Mouse (Mus musculus): ENCODE data around the gene Armcx1. TPM values are rescaled to one million over a fixed set of nuclear protein-coding genes. Genes with fewer than 3 reads are reported as not detected.
A peak's percentile ranks its signal among the peaks of the same experiment; 100 is the strongest.
"Not testable (repeated sequence)": the region's sequence is repeated elsewhere in the genome, so short reads cannot be mapped to it uniquely, and the experiment has no call there.

Armcx1 gene
- polyA plus RNA-seq (2016; fragmentation: Nextera tagmentation; extraction: Ambion mirVana): 76.9 and 83.4 TPM in 2 replicates

GRCm38 (mm10) chrX:134717752-134718308 lies at the start of gene Armcx1:
TSS of gene Armcx1 (plus strand) at chrX:134717963.
- peak; percentile 96 for ATAC-seq (ENCODE audit: low FRiP score)
- Histone ChIP-seq H3K36me3 (peaks cover 8% of the 10 kb centered on the region; the same call in 1 of the 2 replicates), H3K4me2 (replicated peaks) (peak within 1 kb of the TSS; percentile 50), H3K27ac (peak within 1 kb of the TSS; percentile 93), H3K4me1 (0 out of 2 replicates have a peak, but pooled peaks cover 3% of the 10 kb centered on the region), H3K9ac (peak within 1 kb of the TSS; percentile 74), H3K27me3 (peaks cover 9% of the 10 kb centered on the region; the same call in 1 of the 2 replicates), H3K9me3 (replicated peaks) (no peaks in the 10 kb centered on the region), H3K4me3 (peak within 1 kb of the TSS; percentile 51)
- 22% methylated on average over 16 of the region's 16 CpGs for WGBS

- 0 out of 2 replicates have a peak, but pooled peaks have one; percentile 48 for ATAC-seq (ENCODE audit: low FRiP score)
- Histone ChIP-seq H3K36me3 (no peaks in the 10 kb centered on the region), H3K9me3 (replicated peaks) (no peaks in the 10 kb centered on the region), H3K4me1 (no peaks in the 10 kb centered on the region), H3K27ac (0 out of 2 replicates have a peak overlapping the region, but pooled peaks have one; percentile 30), H3K4me2 (replicated peaks) (no peak overlapping the region), H3K27me3 (no peaks in the 10 kb centered on the region), H3K9ac (no peak overlapping the region), H3K4me3 (no peak overlapping the region)
- WGBS: 25% methylated on average over 5 of the region's 5 CpGs
Observed at GRCm38 (mm10) chrX:134675022-134675421, 42.7 kb upstream of the Armcx1 start.

GRCm38 (mm10) chrX:134675959-134676358 lies 41.8 kb upstream of the Armcx1 start:
- ATAC-seq (ENCODE audit: low FRiP score): no peak; the same call in 1 of the 2 replicates
- Histone ChIP-seq H3K27ac (no peak overlapping the region), H3K4me2 (replicated peaks) (no peak overlapping the region), H3K4me3 (no peak overlapping the region), H3K27me3 (no peaks in the 10 kb centered on the region), H3K9ac (no peak overlapping the region), H3K36me3 (no peaks in the 10 kb centered on the region), H3K4me1 (no peaks in the 10 kb centered on the region), H3K9me3 (replicated peaks) (no peaks in the 10 kb centered on the region)
- 50% methylated on average over 1 of the region's 1 CpGs for WGBS

GRCm38 (mm10) chrX:134684936-134685335 lies 32.8 kb upstream of the Armcx1 start:
- peaks cover 14% of the 10 kb centered on the region for H3K36me3 ChIP-seq
- H3K4me3 ChIP-seq: peak overlapping the region; percentile 7
- peak overlapping the region; percentile 24 for H3K4me2 ChIP-seq (replicated peaks)
- H3K9ac ChIP-seq: no peak overlapping the region
- H3K9me3 ChIP-seq (replicated peaks): no peaks in the 10 kb centered on the region
- peaks cover 3% of the 10 kb centered on the region; the same call in 1 of the 2 replicates for H3K4me1 ChIP-seq
- 29% methylated on average over 5 of the region's 5 CpGs for WGBS
- peaks cover 9% of the 10 kb centered on the region; the same call in 1 of the 2 replicates for H3K27me3 ChIP-seq
- no peak for ATAC-seq (ENCODE audit: low FRiP score)
- H3K27ac ChIP-seq: no peak overlapping the region

- Histone ChIP-seq H3K27me3 (peaks cover 9% of the 10 kb centered on the region; the same call in 1 of the 2 replicates), H3K4me3 (peak within 1 kb of the TSS; percentile 52), H3K4me1 (peaks cover 3% of the 10 kb centered on the region; the same call in 1 of the 2 replicates), H3K9me3 (replicated peaks) (no peaks in the 10 kb centered on the region), H3K9ac (peak within 1 kb of the TSS; percentile 77), H3K36me3 (peaks cover 27% of the 10 kb centered on the region), H3K4me2 (replicated peaks) (peak within 1 kb of the TSS; percentile 62), H3K27ac (peak within 1 kb of the TSS; percentile 92)
- WGBS: 17% methylated on average over 18 of the region's 33 CpGs
- ATAC-seq (ENCODE audit: low FRiP score): peak; percentile 97
Observed at GRCm38 (mm10) chrX:134686267-134686666, 31.5 kb upstream of the Armcx1 start, which contains the start of gene Armcx4. TSS of gene Armcx4 (plus strand) at chrX:134686519.

GRCm38 (mm10) chrX:134686739-134687171 lies 31.0 kb upstream of the Armcx1 start:
- Histone ChIP-seq H3K4me3 (peak overlapping the region; percentile 52), H3K9me3 (replicated peaks) (no peaks in the 10 kb centered on the region), H3K4me1 (peaks cover 3% of the 10 kb centered on the region; the same call in 1 of the 2 replicates), H3K36me3 (peaks cover 32% of the 10 kb centered on the region), H3K27me3 (peaks cover 9% of the 10 kb centered on the region), H3K4me2 (replicated peaks) (peak overlapping the region; percentile 62), H3K27ac (peak overlapping the region; percentile 92), H3K9ac (peak overlapping the region; percentile 77)
- WGBS: 19% methylated on average over 16 of the region's 16 CpGs
- no peak; the same call in 1 of the 2 replicates for ATAC-seq (ENCODE audit: low FRiP score)

- H3K4me2 ChIP-seq (replicated peaks): no peak overlapping the region
- no peak overlapping the region for H3K4me3 ChIP-seq
- peaks cover 14% of the 10 kb centered on the region for H3K27me3 ChIP-seq
- WGBS: 88% methylated on average over 2 of the region's 2 CpGs
- no peak overlapping the region for H3K9ac ChIP-seq
- peaks cover 3% of the 10 kb centered on the region; the same call in 1 of the 2 replicates for H3K4me1 ChIP-seq
- no peak overlapping the region for H3K27ac ChIP-seq
- ATAC-seq (ENCODE audit: low FRiP score): no peak
- H3K9me3 ChIP-seq (replicated peaks): no peaks in the 10 kb centered on the region
- H3K36me3 ChIP-seq: peaks cover 45% of the 10 kb centered on the region
Observed at GRCm38 (mm10) chrX:134689676-134690075, 28.1 kb upstream of the Armcx1 start.

- no peak overlapping the region for H3K4me3 ChIP-seq
- H3K9ac ChIP-seq: no peak overlapping the region
- ATAC-seq (ENCODE audit: low FRiP score): no peak
- no peaks in the 10 kb centered on the region for H3K9me3 ChIP-seq (replicated peaks)
- H3K36me3 ChIP-seq: peaks cover 45% of the 10 kb centered on the region
- H3K27ac ChIP-seq: no peak overlapping the region
- no peak overlapping the region for H3K4me2 ChIP-seq (replicated peaks)
- peaks cover 3% of the 10 kb centered on the region; the same call in 1 of the 2 replicates for H3K4me1 ChIP-seq
- 89% methylated on average over 10 of the region's 10 CpGs for WGBS
- H3K27me3 ChIP-seq: peaks cover 15% of the 10 kb centered on the region
Observed at GRCm38 (mm10) chrX:134690871-134691539, 26.8 kb upstream of the Armcx1 start.

GRCm38 (mm10) chrX:134691540-134691935 lies 26.2 kb upstream of the Armcx1 start:
- peaks cover 12% of the 10 kb centered on the region for H3K27me3 ChIP-seq
- peaks cover 45% of the 10 kb centered on the region for H3K36me3 ChIP-seq
- no peak overlapping the region for H3K4me3 ChIP-seq
- H3K9ac ChIP-seq: no peak overlapping the region
- no peak for ATAC-seq (ENCODE audit: low FRiP score)
- H3K27ac ChIP-seq: no peak overlapping the region
- WGBS: 90% methylated on average over 2 of the region's 2 CpGs
- H3K9me3 ChIP-seq (replicated peaks): no peaks in the 10 kb centered on the region
- no peak overlapping the region for H3K4me2 ChIP-seq (replicated peaks)
- peaks cover 3% of the 10 kb centered on the region; the same call in 1 of the 2 replicates for H3K4me1 ChIP-seq

- Histone ChIP-seq H3K4me2 (replicated peaks) (no peak overlapping the region), H3K9me3 (replicated peaks) (no peaks in the 10 kb centered on the region), H3K27me3 (peaks cover 9% of the 10 kb centered on the region; the same call in 1 of the 2 replicates), H3K4me1 (0 out of 2 replicates have a peak, but pooled peaks cover 3% of the 10 kb centered on the region), H3K9ac (no peak overlapping the region), H3K27ac (no peak overlapping the region), H3K4me3 (no peak overlapping the region), H3K36me3 (peaks cover 8% of the 10 kb centered on the region; the same call in 1 of the 2 replicates)
- no peak for ATAC-seq (ENCODE audit: low FRiP score)
- 47% methylated on average over 3 of the region's 3 CpGs for WGBS
Observed at GRCm38 (mm10) chrX:134716863-134717262, 900 bp upstream of the Armcx1 start.

GRCm38 (mm10) chrX:134718524-134718923 lies 761 bp downstream of the Armcx1 start:
- Histone ChIP-seq H3K36me3 (peaks cover 8% of the 10 kb centered on the region; the same call in 1 of the 2 replicates), H3K4me3 (peak overlapping the region; percentile 51), H3K9ac (peak overlapping the region; percentile 74), H3K27ac (peak overlapping the region; percentile 93), H3K4me1 (0 out of 2 replicates have a peak, but pooled peaks cover 3% of the 10 kb centered on the region), H3K4me2 (replicated peaks) (peak overlapping the region; percentile 50), H3K27me3 (peaks cover 9% of the 10 kb centered on the region; the same call in 1 of the 2 replicates), H3K9me3 (replicated peaks) (no peaks in the 10 kb centered on the region)
- WGBS: 28% methylated on average over 14 of the region's 14 CpGs
- ATAC-seq (ENCODE audit: low FRiP score): peak; percentile 82

- H3K9ac ChIP-seq; H3K27me3 ChIP-seq; H3K4me3 ChIP-seq; H3K36me3 ChIP-seq; H3K9me3 ChIP-seq (replicated peaks); H3K4me1 ChIP-seq; H3K4me2 ChIP-seq (replicated peaks); ATAC-seq (ENCODE audit: low FRiP score): not testable (repeated sequence)
- H3K27ac ChIP-seq: 0 out of 2 replicates have a peak overlapping the region, but pooled peaks have one; percentile 17
- 36% methylated on average over 1 of the region's 2 CpGs for WGBS
Observed at GRCm38 (mm10) chrX:134723762-134724161, 6.0 kb downstream of the Armcx1 start.

Data from hindbrain, embryonic 12.5 days (tissue).